Mouse (Mus musculus) heart, postnatal 14 days (tissue): ENCODE data around the gene Calhm1. TPM values are rescaled to one million over a fixed set of nuclear protein-coding genes. Genes with fewer than 3 reads are reported as not detected.

Experiments used
- total RNA-seq, 2 experiments: library from RNA; stranded (reverse); gene quantifications; 2 replicates each; pipeline ENCODE4 v1.2.3; 2021

Gene Calhm1
- total RNA-seq, 2 experiments from 2014 or later: not detected

Other genes starting within 250 kb of the Calhm1 start
- not detected for gene Ina, start 129.6 kb downstream of the Calhm1 start, total RNA-seq
- gene Nt5c2, start 129.1 kb downstream of the Calhm1 start, total RNA-seq: 10 to 100 TPM; 64.9 to 75.1 TPM
- gene Pcgf6, start 93.3 kb downstream of the Calhm1 start, total RNA-seq: 1 to 10 TPM; 2.8 to 2.9 TPM
- 1 to 10 TPM; 3.6 to 3.8 TPM for gene Taf5, start 76.5 kb downstream of the Calhm1 start, total RNA-seq
- gene Usmg5, start 53.6 kb downstream of the Calhm1 start, total RNA-seq: 1,000 to 10,000 TPM; 2,083 to 2,242 TPM
- 10 to 100 TPM; 11.7 to 12.3 TPM for gene Pdcd11, start 53.5 kb downstream of the Calhm1 start, total RNA-seq
- 1 to 10 TPM; 4.1 to 5.2 TPM for gene Calhm2, start 6.0 kb downstream of the Calhm1 start, total RNA-seq
- not detected for gene Calhm3, start 13.5 kb upstream of the Calhm1 start, total RNA-seq
- gene Neurl1a, start 34.6 kb upstream of the Calhm1 start, total RNA-seq: 1 to 10 TPM in 1 of 2 experiments, under 1 TPM in 1; 0.69 to 1.0 TPM